Mouse (Mus musculus) ES-Bruce4 (cell line): ENCODE results near the gene Stra6. TPM values are rescaled to one million over a fixed set of nuclear protein-coding genes. Genes with fewer than 3 reads are reported as not detected.

Experiments
- H3K27ac ChIP-seq: 2 replicates; pipeline ENCODE4 v1.5.1; 2012; ENCODE audit warnings: low read length, inconsistent platforms; ENCODE audit not compliant: insufficient read depth
- H3K27me3 ChIP-seq: 2 replicates; pipeline ENCODE4 v1.6.1; 2012; ENCODE audit warnings: mild to moderate bottlenecking, low read length, inconsistent platforms; ENCODE audit not compliant: control insufficient read depth, poor library complexity, insufficient read depth, severe bottlenecking
- H3K36me3 ChIP-seq: 2 replicates; pipeline ENCODE4 v1.6.1; 2012; ENCODE audit warnings: inconsistent platforms, mild to moderate bottlenecking, low read length, moderate library complexity; ENCODE audit not compliant: control insufficient read depth, poor library complexity, insufficient read depth, severe bottlenecking
- H3K4me1 ChIP-seq: one replicate; pipeline ENCODE4 v1.8.1; 2011; ENCODE audit warnings: low read length; ENCODE audit not compliant: control insufficient read depth, insufficient read depth
- H3K4me3 ChIP-seq: 2 replicates; pipeline ENCODE4 v1.5.1; 2011; ENCODE audit warnings: low read depth, mild to moderate bottlenecking, low read length
- H3K9ac ChIP-seq: 2 replicates; pipeline ENCODE4 v1.6.1; 2012; ENCODE audit warnings: low read depth, mild to moderate bottlenecking, inconsistent platforms; ENCODE audit not compliant: poor library complexity, severe bottlenecking
- H3K9me3 ChIP-seq: replicated peaks from 2 replicates; pipeline ENCODE4 v1.6.1; 2012; ENCODE audit warnings: mild to moderate bottlenecking, low read length, inconsistent platforms; ENCODE audit not compliant: control insufficient read depth, poor library complexity, insufficient read depth, severe bottlenecking
- CTCF ChIP-seq: IDR thresholded peaks from one replicate; pipeline ENCODE4 v1.8.1; 2011; ENCODE audit warnings: low read depth, low read length
- EP300 ChIP-seq: IDR thresholded peaks from 2 replicates; pipeline ENCODE4 v1.6.1; 2011; ENCODE audit warnings: low read depth, low read length; ENCODE audit not compliant: insufficient read depth
- POLR2A ChIP-seq: IDR thresholded peaks from one replicate; pipeline ENCODE4 v1.8.1; 2011; ENCODE audit warnings: low read length; ENCODE audit not compliant: insufficient read depth
- polyA plus RNA-seq: library from polyadenylated mRNA; stranded (reverse); fragments of >200 nt; gene quantifications from 2 replicates; pipeline ENCODE4 v1.2.4, GENCODE M21; 2011; ENCODE audit warnings: low read depth; ENCODE audit not compliant: missing spikeins, insufficient read depth, insufficient read length

The Stra6 gene
- polyA plus RNA-seq, 1 experiment = 0.36 TPM

DNA sequence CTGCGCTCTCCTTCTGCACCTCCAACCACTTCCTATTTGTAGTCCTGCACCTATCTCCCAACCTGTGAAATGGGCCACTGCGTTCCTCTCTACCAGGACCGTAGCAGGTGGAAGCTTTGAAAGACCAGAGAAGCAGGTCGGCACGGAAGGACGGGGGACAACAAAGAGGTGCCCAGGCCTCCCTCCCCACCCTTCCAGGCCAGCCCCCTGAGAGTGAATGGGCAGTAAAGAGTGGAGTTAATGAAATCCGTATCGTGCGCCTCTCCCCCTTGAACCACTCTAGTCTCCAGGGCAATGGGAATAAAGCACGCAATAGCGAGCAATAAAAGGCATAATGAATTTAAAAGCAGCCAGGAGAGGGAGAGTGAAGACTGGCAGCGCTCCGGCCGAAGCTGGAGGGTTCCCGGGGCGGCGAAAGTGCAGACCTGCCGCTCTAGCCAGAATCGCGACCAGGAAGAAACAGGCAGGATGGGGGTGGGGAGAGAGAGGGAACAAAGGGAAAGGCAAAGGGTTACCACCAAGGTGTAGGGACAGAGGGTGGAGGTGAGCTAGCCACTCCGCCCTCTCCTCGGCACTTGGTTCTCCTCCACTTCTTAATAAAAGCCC is 49.8 kb downstream of the Stra6 start:
- peak overlapping the region; percentile 63 for H3K4me3 ChIP-seq
- no peak overlapping the region for H3K27ac ChIP-seq
- peaks cover 4% of the 10 kb centered on the region for H3K4me1 ChIP-seq
- TF ChIP-seq EP300 = peak; percentile 73; the same call in 1 of the 2 replicates
- TF ChIP-seq CTCF = no peak
- no peak for TF ChIP-seq POLR2A
- no peaks in the 10 kb centered on the region for H3K9me3 ChIP-seq
- H3K9ac ChIP-seq = peak overlapping the region; percentile 42; the same call in 1 of the 2 replicates
- no peaks in the 10 kb centered on the region for H3K27me3 ChIP-seq
- H3K36me3 ChIP-seq = no peaks in the 10 kb centered on the region

DNA sequence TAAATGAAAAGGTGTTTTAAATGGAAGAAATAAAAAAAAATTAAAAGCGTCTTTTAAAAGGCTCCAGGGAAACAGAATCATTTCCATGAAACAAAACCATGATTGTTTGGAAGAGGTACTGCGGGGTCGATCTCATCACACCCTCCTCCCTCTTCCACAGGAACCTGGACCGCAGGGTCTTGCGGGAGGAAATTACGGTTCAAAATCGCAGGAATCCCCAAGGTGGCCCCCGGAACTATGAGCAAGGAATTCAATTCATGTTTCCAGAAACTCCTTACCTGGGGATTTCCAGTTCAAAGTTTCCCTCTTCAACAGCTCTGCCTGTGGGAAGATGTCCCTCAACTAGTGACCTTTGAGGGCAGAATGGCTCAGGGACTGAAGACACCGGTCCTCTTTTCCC is 50.4 kb downstream of the Stra6 start:
- Histone ChIP-seq H3K36me3 (no peaks in the 10 kb centered on the region), H3K9me3 (no peaks in the 10 kb centered on the region), H3K4me1 (peaks cover 4% of the 10 kb centered on the region), H3K4me3 (no peak overlapping the region), H3K27ac (no peak overlapping the region), H3K9ac (no peak overlapping the region), H3K27me3 (no peaks in the 10 kb centered on the region)
- TF ChIP-seq EP300 (no peak), POLR2A (no peak), CTCF (no peak)

GRCm38 (mm10) chr9:58115297-58115925 is 51.8 kb downstream of the Stra6 start:
- H3K36me3 ChIP-seq = no peaks in the 10 kb centered on the region
- H3K27me3 ChIP-seq = no peaks in the 10 kb centered on the region
- no peaks in the 10 kb centered on the region for H3K9me3 ChIP-seq
- TF ChIP-seq EP300 = no peak
- no peak for TF ChIP-seq CTCF
- no peak for TF ChIP-seq POLR2A
- no peak overlapping the region for H3K4me3 ChIP-seq
- no peak overlapping the region for H3K9ac ChIP-seq
- no peak overlapping the region for H3K27ac ChIP-seq
- H3K4me1 ChIP-seq = peaks cover 4% of the 10 kb centered on the region

GRCm38 (mm10) chr9:58116024-58116651 is 52.5 kb downstream of the Stra6 start:
- TF ChIP-seq CTCF (no peak), EP300 (no peak), POLR2A (no peak)

GRCm38 (mm10) chr9:58118671-58119070 is 55.1 kb downstream of the Stra6 start, which contains the start of gene Ccdc33:
TSS of gene Ccdc33 (minus strand) at chr9:58118823.
- no peaks in the 10 kb centered on the region for H3K27me3 ChIP-seq
- H3K9me3 ChIP-seq = no peaks in the 10 kb centered on the region
- no peak within 1 kb of the TSS for H3K4me3 ChIP-seq
- no peak within 1 kb of the TSS for H3K9ac ChIP-seq
- H3K4me1 ChIP-seq = peaks cover 4% of the 10 kb centered on the region
- H3K27ac ChIP-seq = no peak within 1 kb of the TSS
- no peaks in the 10 kb centered on the region for H3K36me3 ChIP-seq
- TF ChIP-seq CTCF (no peak), EP300 (no peak), POLR2A (no peak)

More at GRCm38 (mm10) chr9:58116024-58116651, 52.5 kb downstream of the Stra6 start:
- H3K27ac ChIP-seq = no peak overlapping the region
- H3K9me3 ChIP-seq = no peaks in the 10 kb centered on the region
- H3K4me3 ChIP-seq = no peak overlapping the region
- no peaks in the 10 kb centered on the region for H3K27me3 ChIP-seq
- no peaks in the 10 kb centered on the region for H3K36me3 ChIP-seq
- peaks cover 4% of the 10 kb centered on the region for H3K4me1 ChIP-seq
- H3K9ac ChIP-seq = no peak overlapping the region

- TF ChIP-seq EP300 = no peak
- TF ChIP-seq CTCF = no peak
- TF ChIP-seq POLR2A = no peak
- Histone ChIP-seq H3K9me3 (no peaks in the 10 kb centered on the region), H3K27me3 (no peaks in the 10 kb centered on the region), H3K4me3 (no peak overlapping the region), H3K27ac (no peak overlapping the region), H3K9ac (no peak overlapping the region), H3K4me1 (peaks cover 3% of the 10 kb centered on the region), H3K36me3 (no peaks in the 10 kb centered on the region)
Measured at GRCm38 (mm10) chr9:58125085-58125484, 61.5 kb downstream of the Stra6 start.
